Mouse (Mus musculus): Measurements from ENCODE around the gene Mrfap1.

- TF ChIP-seq CTCF (IDR thresholded peaks at IDR 0.05; ENCODE audit: borderline replicate concordance, extremely low read depth, insufficient read depth, insufficient read length) = peak; percentile 84
- no peak for TF ChIP-seq POLR2A (IDR thresholded peaks at IDR 0.05; ENCODE audit: borderline replicate concordance, extremely low read depth, insufficient read depth, insufficient read length, poor library complexity, severe bottlenecking)
These were observed 23.6 kb upstream of the Mrfap1 start for GRCm38 (mm10) chr5:36820142-36820541.

All from brain, embryonic 14.5 days (tissue).